Mouse (Mus musculus) heart, embryonic 11.5 days (tissue): ENCODE results near the gene Btbd9. TPM values are rescaled to one million over a fixed set of nuclear protein-coding genes. Genes with fewer than 3 reads are reported as not detected.

Source experiments
- ATAC-seq: fragments of 200-750 bp; cut with Nextera tagmentation; replicated peaks from 2 replicates; pipeline ENCODE4 v1.8.0; 2017; ENCODE audit warnings: moderate library complexity; ENCODE audit not compliant: insufficient number of reproducible peaks, low FRiP score, low TSS enrichment
- H3K27ac ChIP-seq: fragments of 300-500 bp; sonication (generic); 2 replicates; pipeline ENCODE4 v1.5.1; 2014; ENCODE audit warnings: mild to moderate bottlenecking, low read depth, low read length
- H3K27me3 ChIP-seq: fragments of 300-500 bp; sonication (generic); 2 replicates; pipeline ENCODE4 v1.6.1; 2014; ENCODE audit warnings: mild to moderate bottlenecking, low read length, mixed read lengths; ENCODE audit not compliant: control insufficient read depth, insufficient read depth
- H3K36me3 ChIP-seq: fragments of 300-500 bp; sonication (generic); 2 replicates; pipeline ENCODE4 v1.6.1; 2014; ENCODE audit warnings: mild to moderate bottlenecking, low read length, moderate library complexity, mixed read lengths; ENCODE audit not compliant: control insufficient read depth, insufficient read depth
- H3K4me1 ChIP-seq: fragments of 300-500 bp; sonication (generic); 2 replicates; pipeline ENCODE4 v1.6.1; 2014; ENCODE audit warnings: low read length; ENCODE audit not compliant: control insufficient read depth, insufficient read depth
- H3K4me2 ChIP-seq: fragments of 300-500 bp; sonication (generic); 2 replicates; pipeline ENCODE4 v1.6.1; 2014; ENCODE audit warnings: mild to moderate bottlenecking, moderate library complexity
- H3K4me3 ChIP-seq: fragments of 300-500 bp; sonication (generic); 2 replicates; pipeline ENCODE4 v1.5.1; 2014; ENCODE audit warnings: low read depth, low read length
- H3K9ac ChIP-seq: fragments of 300-500 bp; sonication (generic); 2 replicates; pipeline ENCODE4 v1.6.1; 2014; ENCODE audit warnings: mild to moderate bottlenecking, low read depth, low read length, moderate library complexity
- H3K9me3 ChIP-seq: fragments of 300-500 bp; sonication (generic); replicated peaks from 2 replicates; pipeline ENCODE4 v1.6.1; 2016; ENCODE audit warnings: low read length; ENCODE audit not compliant: control insufficient read depth
- WGBS: fragments of 180-500 bp; shearing (Covaris S2); extraction: QIAGEN DNeasy Blood & Tissue Kit; methylation state at CpG from one replicate; pipeline ENCODE4 v1.1.7; 2014; ENCODE audit not compliant: insufficient replicate concordance; 5-methylcytosine and 5-hydroxymethylcytosine counted together
- polyA plus RNA-seq: library from polyadenylated mRNA; unstranded; fragments of >200 nt; fragmentation: Nextera tagmentation; extraction: Ambion mirVana; gene quantifications from 2 replicates; pipeline ENCODE4 v1.2.1, GENCODE M21; 2014

Btbd9 gene
- polyA plus RNA-seq, 1 experiment from 2014 or later = 41.9 TPM

DNA sequence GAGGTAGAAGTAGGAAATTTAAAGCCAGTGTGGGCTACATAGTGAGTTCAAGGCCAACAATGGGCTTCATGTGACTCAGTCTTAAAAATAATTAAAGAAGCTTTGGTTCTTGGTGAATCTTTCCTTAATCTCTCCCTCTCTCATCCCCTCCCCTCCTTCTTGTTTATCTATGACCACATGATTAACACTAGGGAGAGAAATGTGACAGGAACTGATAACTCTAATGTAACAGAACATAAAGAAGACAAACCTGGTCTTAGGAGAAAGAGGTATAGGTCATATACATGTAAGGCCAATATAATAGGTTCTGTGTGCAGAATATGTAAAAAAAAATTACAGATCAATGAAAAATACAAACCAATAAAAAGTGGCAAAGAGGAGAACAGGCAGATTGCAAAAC lies 37.1 kb upstream of the Btbd9 start:
- Histone ChIP-seq H3K4me1 (peaks cover 15% of the 10 kb centered on the region; the same call in 1 of the 2 replicates), H3K36me3 (no peaks in the 10 kb centered on the region), H3K27ac (no peak overlapping the region), H3K27me3 (no peaks in the 10 kb centered on the region), H3K4me3 (no peak overlapping the region), H3K9me3 (no peaks in the 10 kb centered on the region), H3K4me2 (no peak overlapping the region), H3K9ac (no peak overlapping the region)
- ATAC-seq = no peak

DNA sequence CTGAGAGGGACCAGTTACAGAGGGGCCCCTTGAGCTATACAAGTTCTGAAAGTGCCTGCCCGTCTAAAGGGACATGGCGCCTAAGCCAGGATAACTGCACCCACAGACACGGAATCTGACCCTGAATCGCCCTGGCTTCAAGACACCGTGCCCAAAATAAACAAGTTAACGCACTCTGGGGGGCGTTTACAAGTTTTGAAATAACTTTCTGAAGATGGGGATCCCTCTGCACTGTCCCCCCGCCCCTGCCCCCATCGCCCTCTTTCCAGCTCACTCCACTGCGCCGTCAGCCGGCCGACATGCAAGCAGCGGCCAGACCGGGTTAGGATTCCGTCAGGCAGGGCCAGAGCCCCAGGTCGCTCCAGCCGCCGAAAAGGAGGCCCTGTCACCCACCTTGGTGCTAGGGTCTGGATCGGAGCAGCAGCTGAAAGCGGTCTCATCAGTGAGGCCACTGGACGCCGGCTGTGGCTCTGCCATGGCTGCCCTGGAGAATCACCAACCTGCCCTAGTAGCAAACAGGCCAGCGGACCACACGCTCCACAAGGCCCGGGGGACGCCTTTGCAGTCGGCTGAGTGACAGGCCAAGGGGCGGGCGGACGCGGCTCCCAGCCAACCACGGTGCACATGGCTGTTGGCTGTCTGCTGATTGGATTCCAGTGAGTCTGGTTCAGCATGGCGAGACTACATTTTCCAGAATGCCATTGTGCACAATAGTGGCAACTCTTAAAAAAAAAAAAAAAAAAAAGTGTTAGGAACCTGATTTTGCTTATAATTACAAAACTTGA lies 36.0 kb upstream of the Btbd9 start:
- WGBS = under 1% methylated on average over 34 of the region's 34 CpGs
- Histone ChIP-seq H3K4me1 (peaks cover 15% of the 10 kb centered on the region; the same call in 1 of the 2 replicates), H3K27ac (peak overlapping the region; percentile 88), H3K36me3 (no peaks in the 10 kb centered on the region), H3K27me3 (no peaks in the 10 kb centered on the region), H3K4me3 (peak overlapping the region; percentile 69), H3K4me2 (peak overlapping the region; percentile 72), H3K9ac (peak overlapping the region; percentile 88), H3K9me3 (no peaks in the 10 kb centered on the region)
- peak; percentile 97 for ATAC-seq

DNA sequence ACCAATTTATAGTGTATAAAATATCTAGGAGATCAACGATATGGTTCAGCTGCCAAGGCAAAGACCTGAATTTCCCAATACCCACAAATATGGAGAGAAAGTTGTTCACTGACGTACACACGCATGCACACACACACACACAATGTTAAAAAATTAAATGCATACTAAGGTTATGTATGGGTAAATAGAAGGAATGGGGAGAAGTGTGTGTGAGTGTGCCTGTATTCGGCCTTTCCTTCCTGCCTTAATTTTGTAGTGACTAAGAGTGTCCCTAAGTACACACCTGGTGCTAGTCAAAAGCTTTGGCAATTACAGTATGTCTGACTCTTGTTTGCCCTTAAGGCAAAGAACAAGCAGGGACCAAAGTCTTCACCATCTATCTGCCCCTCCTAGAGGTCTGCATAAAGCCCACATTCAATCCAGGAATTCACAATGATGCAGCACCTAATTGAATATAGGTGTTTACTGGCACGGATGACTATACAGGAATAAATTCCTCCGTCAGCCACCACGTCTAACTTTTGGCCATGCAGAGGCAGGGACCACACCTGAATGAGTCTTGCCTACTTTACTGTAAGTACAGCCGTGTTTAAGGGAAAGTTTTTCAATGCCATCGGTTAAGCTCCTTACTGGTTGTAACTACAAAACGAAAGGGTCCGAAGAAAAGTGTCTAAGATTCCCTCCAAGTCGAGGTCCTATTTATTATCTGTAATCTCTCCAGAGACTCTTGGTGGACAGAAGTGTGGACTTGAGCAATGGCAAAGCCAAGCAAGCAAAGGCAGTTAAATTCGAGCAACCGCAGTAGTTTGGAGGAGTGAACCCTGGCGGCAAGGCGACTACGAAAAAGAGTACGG lies 35.2 kb upstream of the Btbd9 start:
- WGBS = 25% methylated on average over 18 of the region's 18 CpGs
- Histone ChIP-seq H3K27ac (peak overlapping the region; percentile 88), H3K9ac (peak overlapping the region; percentile 88), H3K27me3 (no peaks in the 10 kb centered on the region), H3K4me2 (peak overlapping the region; percentile 72), H3K4me1 (peaks cover 15% of the 10 kb centered on the region; the same call in 1 of the 2 replicates), H3K36me3 (no peaks in the 10 kb centered on the region), H3K9me3 (no peaks in the 10 kb centered on the region), H3K4me3 (peak overlapping the region; percentile 69)
- ATAC-seq = no peak

DNA sequence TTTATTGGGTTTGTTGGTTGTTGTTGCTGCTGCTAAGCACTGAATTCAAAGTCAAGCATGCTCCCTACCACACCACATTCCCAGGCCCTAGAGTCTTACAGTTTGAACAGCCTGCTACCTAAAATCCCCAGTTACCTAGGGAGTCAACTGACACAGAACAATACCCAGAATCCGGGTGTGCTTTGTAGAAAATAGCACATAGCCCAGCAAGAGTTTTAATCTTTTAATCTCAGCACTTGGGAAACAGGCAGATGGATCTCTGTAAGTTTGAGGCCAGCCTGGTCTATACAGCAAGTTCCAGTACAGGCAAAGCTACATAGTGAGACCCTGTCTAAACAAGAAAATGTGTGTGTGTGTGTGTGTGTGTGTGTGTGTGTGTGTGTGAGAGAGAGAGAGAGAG lies 34.5 kb upstream of the Btbd9 start:
- H3K9ac ChIP-seq = no peak overlapping the region
- no peaks in the 10 kb centered on the region for H3K9me3 ChIP-seq
- 84% methylated on average over 1 of the region's 1 CpGs for WGBS
- peaks cover 15% of the 10 kb centered on the region; the same call in 1 of the 2 replicates for H3K4me1 ChIP-seq
- no peak overlapping the region for H3K27ac ChIP-seq
- ATAC-seq = no peak
- no peak overlapping the region for H3K4me3 ChIP-seq
- no peak overlapping the region; the same call in 1 of the 2 replicates for H3K4me2 ChIP-seq
- H3K36me3 ChIP-seq = no peaks in the 10 kb centered on the region
- no peaks in the 10 kb centered on the region for H3K27me3 ChIP-seq

DNA sequence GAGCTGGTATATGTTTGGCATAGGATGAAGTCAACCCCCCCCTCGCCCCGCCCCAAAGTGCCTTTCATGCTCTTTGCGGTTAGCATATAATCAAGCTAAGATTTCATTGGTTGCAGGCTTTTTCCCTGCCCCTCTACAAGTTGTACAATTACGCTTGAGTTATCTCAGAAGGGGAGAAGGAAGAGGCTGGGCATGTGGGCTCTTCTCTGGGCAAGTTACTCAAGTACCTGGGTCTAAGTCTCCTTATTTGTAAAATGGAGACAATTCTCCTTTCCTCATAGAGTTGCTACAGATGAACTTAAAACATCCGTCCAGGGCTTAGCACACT lies 33.7 kb upstream of the Btbd9 start:
- peaks cover 15% of the 10 kb centered on the region; the same call in 1 of the 2 replicates for H3K4me1 ChIP-seq
- H3K4me3 ChIP-seq = no peak overlapping the region
- no peak overlapping the region for H3K4me2 ChIP-seq
- no peaks in the 10 kb centered on the region for H3K27me3 ChIP-seq
- no peak overlapping the region for H3K9ac ChIP-seq
- no peaks in the 10 kb centered on the region for H3K9me3 ChIP-seq
- H3K27ac ChIP-seq = no peak overlapping the region
- ATAC-seq = no peak
- no peaks in the 10 kb centered on the region for H3K36me3 ChIP-seq
- WGBS = 87% methylated on average over 5 of the region's 5 CpGs

DNA sequence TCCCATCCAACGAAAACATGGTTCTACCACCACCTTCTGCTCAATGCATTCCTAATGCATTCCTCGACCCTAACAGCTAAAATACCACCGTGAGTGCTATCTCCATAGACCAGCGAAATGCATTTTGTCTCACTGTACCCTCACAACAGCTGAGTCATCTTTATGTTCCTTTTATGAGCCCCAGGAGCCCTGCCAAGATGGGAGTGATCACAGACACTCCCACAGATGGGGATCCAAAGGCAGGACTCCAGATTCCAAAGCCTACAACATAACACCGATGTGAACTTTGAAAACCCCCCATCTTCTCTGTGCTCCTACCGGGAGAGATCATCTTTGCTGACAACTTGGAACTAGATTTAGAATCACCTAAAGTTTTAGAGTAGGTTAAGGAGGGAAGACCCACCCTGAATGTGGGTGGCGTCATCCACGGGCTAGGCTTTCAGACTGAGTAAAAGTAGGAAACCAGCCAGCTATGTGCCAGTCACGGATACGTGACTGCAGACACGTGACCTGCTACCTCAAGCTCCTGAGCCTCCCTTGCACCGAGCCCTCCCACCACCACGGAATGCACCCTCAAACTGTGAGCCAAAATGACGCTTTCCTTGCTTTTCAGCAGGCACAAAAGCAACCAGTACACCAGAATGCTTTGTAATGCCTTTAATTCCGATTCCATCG lies 33.2 kb upstream of the Btbd9 start:
- Histone ChIP-seq H3K9me3 (no peaks in the 10 kb centered on the region), H3K27ac (no peak overlapping the region), H3K4me1 (peaks cover 15% of the 10 kb centered on the region; the same call in 1 of the 2 replicates), H3K36me3 (no peaks in the 10 kb centered on the region), H3K4me3 (no peak overlapping the region), H3K4me2 (no peak overlapping the region), H3K27me3 (no peaks in the 10 kb centered on the region), H3K9ac (no peak overlapping the region)
- 76% methylated on average over 16 of the region's 16 CpGs for WGBS
- no peak for ATAC-seq

DNA sequence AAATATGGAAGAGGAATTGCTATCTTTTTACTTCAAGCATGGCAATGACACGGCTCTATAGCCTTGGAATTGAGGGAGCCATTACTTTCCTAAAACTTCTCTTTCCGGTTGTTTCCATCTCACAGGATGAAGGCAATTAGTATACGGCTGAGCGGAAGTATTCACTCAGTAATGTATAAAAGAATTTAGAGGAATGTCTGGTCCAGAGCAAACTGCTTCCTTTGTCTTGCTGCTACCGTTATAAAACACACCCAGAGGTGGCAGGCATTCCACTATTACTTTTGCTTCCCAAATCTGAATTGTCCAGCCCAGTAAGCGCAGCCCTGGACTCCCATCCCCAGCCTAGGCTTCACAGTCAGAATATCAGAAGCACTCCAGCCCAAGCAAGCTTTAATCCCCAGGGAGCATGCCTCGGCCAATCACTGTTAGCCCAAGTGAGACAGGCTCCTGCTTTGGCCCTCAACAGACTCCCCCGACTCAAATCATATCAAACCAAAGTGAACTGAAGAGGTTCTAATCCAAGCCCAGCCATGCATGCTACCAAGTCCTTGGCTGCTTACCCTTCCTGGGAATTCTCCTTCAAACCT lies 31.7 kb upstream of the Btbd9 start:
- no peak for ATAC-seq
- Histone ChIP-seq H3K36me3 (peaks cover 6% of the 10 kb centered on the region), H3K4me2 (no peak overlapping the region), H3K27ac (no peak overlapping the region), H3K9me3 (no peaks in the 10 kb centered on the region), H3K9ac (no peak overlapping the region), H3K27me3 (no peaks in the 10 kb centered on the region), H3K4me3 (no peak overlapping the region), H3K4me1 (peaks cover 15% of the 10 kb centered on the region; the same call in 1 of the 2 replicates)
- WGBS = 82% methylated on average over 8 of the region's 8 CpGs

DNA sequence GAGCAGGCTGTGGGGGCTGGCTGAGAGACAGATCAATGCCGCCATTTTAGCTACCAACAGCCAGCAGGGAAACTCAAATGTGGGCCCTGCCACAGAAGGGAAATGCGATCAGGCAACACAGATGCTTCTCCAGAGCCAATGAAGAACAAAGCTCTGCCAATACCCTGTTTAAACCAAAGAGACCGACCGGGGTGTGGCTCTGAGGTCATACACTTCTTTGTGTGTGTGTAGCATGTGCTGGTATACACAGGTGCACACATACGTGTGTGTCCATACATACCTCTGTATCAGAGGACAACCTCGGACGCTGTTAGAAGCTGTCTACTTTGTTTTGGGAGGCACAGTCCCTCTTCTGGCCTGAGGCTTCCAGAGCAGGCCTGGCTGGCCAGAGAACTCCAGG lies 31.0 kb upstream of the Btbd9 start:
- H3K27me3 ChIP-seq = no peaks in the 10 kb centered on the region
- no peak overlapping the region for H3K4me2 ChIP-seq
- H3K9ac ChIP-seq = no peak overlapping the region
- peaks cover 13% of the 10 kb centered on the region for H3K36me3 ChIP-seq
- no peaks in the 10 kb centered on the region for H3K9me3 ChIP-seq
- 92% methylated on average over 7 of the region's 7 CpGs for WGBS
- no peak for ATAC-seq
- no peak overlapping the region for H3K27ac ChIP-seq
- H3K4me1 ChIP-seq = peaks cover 15% of the 10 kb centered on the region; the same call in 1 of the 2 replicates
- no peak overlapping the region for H3K4me3 ChIP-seq
